Mouse (Mus musculus) hindbrain, postnatal 0 days (tissue): Measurements from ENCODE around the gene Pdia2. TPM values are rescaled to one million over a fixed set of nuclear protein-coding genes. Genes with fewer than 3 reads are reported as not detected.
A peak's percentile ranks its signal among the peaks of the same experiment; 100 is the strongest.
"Not testable (repeated sequence)": the region's sequence is repeated elsewhere in the genome, so short reads cannot be mapped to it uniquely, and the experiment has no call there.

Source experiments
- ATAC-seq: fragments of 200-750 bp; cut with Nextera tagmentation; 2 replicates; pipeline ENCODE4 v1.8.0; 2017; ENCODE audit warnings: mild to moderate bottlenecking, moderate TSS enrichment, moderate library complexity
- DNase-seq: peaks from one replicate; pipeline ENCODE4 v3.0.0-alpha.2; 2015; ENCODE audit warnings: low spot score
- H3K27ac ChIP-seq: fragments of 300-500 bp; sonication (generic); 2 replicates; pipeline ENCODE4 v1.5.1; 2014; ENCODE audit warnings: mild to moderate bottlenecking
- H3K27me3 ChIP-seq: fragments of 300-500 bp; sonication (generic); 2 replicates; pipeline ENCODE4 v1.6.1; 2014; ENCODE audit warnings: low read length, mixed read lengths; ENCODE audit not compliant: insufficient read depth
- H3K36me3 ChIP-seq: fragments of 300-500 bp; sonication (generic); 2 replicates; pipeline ENCODE4 v1.6.1; 2014; ENCODE audit warnings: low read length, mixed read lengths; ENCODE audit not compliant: insufficient read depth
- H3K4me1 ChIP-seq: fragments of 300-500 bp; sonication (generic); 2 replicates; pipeline ENCODE4 v1.6.1; 2014; ENCODE audit warnings: antibody characterized with exemption, low read length, mixed read lengths; ENCODE audit not compliant: insufficient read depth
- H3K4me2 ChIP-seq: fragments of 300-500 bp; sonication (generic); 2 replicates; pipeline ENCODE4 v1.6.1; 2014; ENCODE audit warnings: low read depth, mild to moderate bottlenecking, low read length, moderate library complexity, mixed read lengths
- H3K4me3 ChIP-seq: fragments of 300-500 bp; sonication (generic); 2 replicates; pipeline ENCODE4 v1.5.1; 2014; ENCODE audit warnings: low read length
- H3K9ac ChIP-seq: fragments of 300-500 bp; sonication (generic); replicated peaks from 2 replicates; pipeline ENCODE4 v1.6.1; 2014; ENCODE audit warnings: mild to moderate bottlenecking, low read length, moderate library complexity, mixed read lengths
- H3K9me3 ChIP-seq: fragments of 300-500 bp; sonication (generic); 2 replicates; pipeline ENCODE4 v1.6.1; 2016; ENCODE audit warnings: low read length, mixed read lengths
- CTCF ChIP-seq: IDR thresholded peaks from 2 replicates; pipeline ENCODE4 v1.5.1; 2016; ENCODE audit warnings: antibody characterized with exemption, control low read depth, low read depth
- WGBS: fragments of 180-500 bp; shearing (Covaris S2); extraction: QIAGEN DNeasy Blood & Tissue Kit; methylation state at CpG from one replicate; pipeline ENCODE4 v1.1.7; 2014; 5-methylcytosine and 5-hydroxymethylcytosine counted together
- polyA plus RNA-seq: library from polyadenylated mRNA; unstranded; fragments of >200 nt; fragmentation: Nextera tagmentation; extraction: Ambion mirVana; gene quantifications from 2 replicates; pipeline ENCODE4 v1.2.1, GENCODE M21; 2015
- total RNA-seq: library from RNA; depleted of rRNA; stranded (reverse); fragments of >200 nt; gene quantifications from 2 replicates; pipeline ENCODE4 v1.2.3, GENCODE M21; 2014

Pdia2 gene
- total and polyA plus RNA-seq, 2 experiments from 2014 or later = 0.09 TPM; not detected in 1

DNA sequence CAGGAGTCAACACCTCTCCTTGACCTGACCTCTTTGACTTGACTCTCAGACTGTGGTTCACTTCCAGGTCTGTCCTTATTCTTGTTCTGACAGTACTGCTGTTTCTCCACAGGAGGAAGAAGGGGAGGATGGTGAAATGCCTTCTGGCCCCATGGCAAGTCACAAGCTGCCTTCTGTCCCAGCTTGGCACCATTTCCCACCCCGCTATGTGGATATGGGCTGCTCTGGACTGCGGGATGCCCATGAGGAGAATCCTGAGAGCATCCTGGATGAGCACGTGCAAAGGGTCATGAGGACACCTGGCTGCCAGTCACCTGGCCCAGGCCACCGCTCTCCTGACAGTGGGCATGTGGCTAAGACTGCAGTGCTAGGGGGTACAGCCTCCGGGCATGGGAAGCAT is 11.3 kb downstream of the Pdia2 start:
- no peaks in the 10 kb centered on the region for H3K27me3 ChIP-seq
- no peaks in the 10 kb centered on the region for H3K9me3 ChIP-seq
- WGBS = 95% methylated on average over 5 of the region's 5 CpGs
- ATAC-seq (no peak), DNase-seq (no peak)
- peaks cover 62% of the 10 kb centered on the region for H3K36me3 ChIP-seq
- no peak overlapping the region for H3K9ac ChIP-seq
- no peak for TF ChIP-seq CTCF
- H3K4me3 ChIP-seq = no peak overlapping the region
- H3K4me2 ChIP-seq = no peak overlapping the region
- no peak overlapping the region for H3K27ac ChIP-seq
- H3K4me1 ChIP-seq = no peaks in the 10 kb centered on the region

DNA sequence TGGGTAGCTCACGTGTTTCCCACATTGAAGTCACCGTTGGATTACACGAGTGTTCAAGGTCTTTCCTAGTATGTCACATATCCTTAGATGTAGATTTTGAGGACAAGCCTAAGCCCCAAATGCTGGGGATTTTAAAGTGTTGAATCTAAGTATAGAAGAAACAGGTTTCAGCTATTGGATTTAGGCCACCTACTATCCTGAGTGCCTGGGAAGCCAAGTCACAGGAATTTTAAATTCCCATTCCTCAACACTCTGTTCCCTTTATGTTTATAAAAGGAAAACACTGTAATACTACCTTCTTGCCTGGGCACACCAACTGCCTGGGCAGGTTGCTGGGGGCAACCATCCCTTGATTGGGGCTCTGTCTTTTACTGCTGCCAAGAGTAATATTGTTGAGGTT is 17.7 kb downstream of the Pdia2 start:
- no peaks in the 10 kb centered on the region for H3K27me3 ChIP-seq
- H3K9me3 ChIP-seq = no peaks in the 10 kb centered on the region
- H3K36me3 ChIP-seq = peaks cover 20% of the 10 kb centered on the region
- no peak overlapping the region for H3K27ac ChIP-seq
- no peak overlapping the region for H3K4me3 ChIP-seq
- H3K4me1 ChIP-seq = no peaks in the 10 kb centered on the region
- H3K4me2 ChIP-seq = no peak overlapping the region
- 93% methylated on average over 3 of the region's 3 CpGs for WGBS
- H3K9ac ChIP-seq = no peak overlapping the region
- ATAC-seq (no peak), DNase-seq (no peak)
- no peak for TF ChIP-seq CTCF

DNA sequence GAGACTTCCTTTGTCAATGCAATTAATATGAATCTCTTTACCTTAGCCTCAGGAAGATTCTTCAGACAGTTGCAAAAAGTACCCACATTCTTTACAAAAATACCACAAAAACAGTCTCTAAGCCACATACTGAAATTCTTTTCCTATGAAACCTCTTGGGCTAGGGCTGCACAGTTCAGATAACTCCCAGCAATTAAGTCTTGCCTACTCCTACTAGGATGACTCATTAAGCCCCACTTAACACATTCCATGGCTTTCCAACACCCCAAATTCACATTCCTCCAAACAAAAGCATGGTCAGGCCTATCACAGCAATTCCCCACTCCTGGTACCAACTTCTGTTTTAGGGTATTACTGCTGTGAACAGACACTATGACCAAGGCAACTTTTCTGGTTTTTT is 20.3 kb downstream of the Pdia2 start:
- Histone ChIP-seq H3K4me1 (no peaks in the 10 kb centered on the region), H3K9me3 (no peaks in the 10 kb centered on the region), H3K36me3 (peaks cover 17% of the 10 kb centered on the region), H3K4me3 (no peak overlapping the region), H3K9ac (no peak overlapping the region), H3K27ac (no peak overlapping the region), H3K4me2 (no peak overlapping the region), H3K27me3 (no peaks in the 10 kb centered on the region)
- TF ChIP-seq CTCF = no peak
- DNase-seq = no peak
- ATAC-seq = no peak

DNA sequence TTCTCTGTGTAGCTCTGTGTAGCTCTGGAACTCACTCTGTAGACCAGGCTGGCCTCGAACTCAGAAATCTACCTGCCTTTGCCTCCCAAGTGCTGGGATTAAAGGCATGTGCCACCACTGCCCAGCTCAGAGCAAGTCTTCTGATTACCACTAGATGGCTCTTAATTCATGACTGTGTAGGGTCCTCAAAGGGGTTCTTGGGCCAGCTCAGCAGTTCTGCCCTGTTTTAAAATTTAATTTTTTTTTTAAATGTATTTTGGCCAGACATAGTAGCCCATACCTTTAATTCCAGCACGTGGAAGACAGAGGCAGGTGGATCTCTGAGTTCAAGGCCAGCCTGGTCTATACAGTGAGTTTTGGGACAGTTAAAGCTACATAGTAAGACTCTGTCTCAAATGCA is 23.6 kb downstream of the Pdia2 start:
- not testable (repeated sequence) for H3K9me3 ChIP-seq, H3K4me1 ChIP-seq, H3K36me3 ChIP-seq, ATAC-seq, DNase-seq, H3K9ac ChIP-seq, H3K27me3 ChIP-seq, H3K4me2 ChIP-seq, H3K4me3 ChIP-seq, H3K27ac ChIP-seq
- TF ChIP-seq CTCF = peak; percentile 33; the same call in 1 of the 2 replicates
- WGBS = 91% methylated on average over 2 of the region's 2 CpGs

DNA sequence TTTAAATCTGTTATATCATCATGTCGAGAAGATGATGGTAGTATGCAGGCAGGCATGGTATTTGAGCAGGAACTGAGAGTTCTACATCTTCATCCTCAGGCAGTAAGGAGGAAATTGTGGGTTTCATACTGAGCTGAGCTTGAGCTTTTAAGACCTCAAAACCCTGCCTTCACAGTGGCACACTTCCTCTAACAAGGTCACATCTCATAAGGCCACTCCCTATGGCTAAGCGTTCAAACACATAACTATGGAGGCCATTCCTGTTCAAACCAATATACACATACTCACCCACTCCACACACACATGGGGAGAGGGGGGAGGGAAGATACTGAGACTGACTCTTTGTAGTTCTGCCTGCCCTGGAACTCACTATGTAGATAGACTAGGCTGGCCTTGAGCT is 30.8 kb downstream of the Pdia2 start:
- Histone ChIP-seq H3K27ac (no peak overlapping the region), H3K9me3 (no peaks in the 10 kb centered on the region), H3K4me2 (no peak overlapping the region), H3K27me3 (no peaks in the 10 kb centered on the region), H3K4me1 (no peaks in the 10 kb centered on the region), H3K4me3 (no peak overlapping the region), H3K36me3 (no peaks in the 10 kb centered on the region), H3K9ac (no peak overlapping the region)
- TF ChIP-seq CTCF = no peak
- ATAC-seq = no peak
- no peak for DNase-seq
- 91% methylated on average over 2 of the region's 2 CpGs for WGBS

DNA sequence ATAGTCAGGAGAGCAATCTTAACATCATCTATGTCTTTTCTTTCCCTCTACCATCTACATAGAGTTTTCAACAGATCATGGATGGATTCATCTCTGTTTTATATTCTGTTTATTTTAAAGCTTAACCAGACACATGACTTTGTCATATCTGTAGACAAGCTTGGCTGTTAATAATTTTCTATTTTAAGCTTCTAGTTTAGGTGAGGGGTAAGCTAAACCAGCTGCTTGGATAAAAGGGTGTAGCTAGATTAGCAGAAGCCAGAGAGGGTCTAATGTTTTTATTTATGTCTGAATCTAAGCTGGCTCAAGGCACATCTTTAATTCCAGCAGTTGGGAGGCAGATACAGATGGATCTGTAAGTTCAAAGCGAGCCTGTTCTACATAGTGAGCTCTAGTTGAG is 36.2 kb downstream of the Pdia2 start:
- no peak for TF ChIP-seq CTCF
- no peak overlapping the region for H3K27ac ChIP-seq
- no peak overlapping the region for H3K9ac ChIP-seq
- no peak for DNase-seq
- H3K4me2 ChIP-seq = no peak overlapping the region
- no peak for ATAC-seq
- WGBS = 90% methylated on average over 1 of the region's 1 CpGs
- H3K36me3 ChIP-seq = no peaks in the 10 kb centered on the region
- H3K4me3 ChIP-seq = no peak overlapping the region
- no peaks in the 10 kb centered on the region for H3K4me1 ChIP-seq
- H3K9me3 ChIP-seq = no peaks in the 10 kb centered on the region
- no peaks in the 10 kb centered on the region for H3K27me3 ChIP-seq

DNA sequence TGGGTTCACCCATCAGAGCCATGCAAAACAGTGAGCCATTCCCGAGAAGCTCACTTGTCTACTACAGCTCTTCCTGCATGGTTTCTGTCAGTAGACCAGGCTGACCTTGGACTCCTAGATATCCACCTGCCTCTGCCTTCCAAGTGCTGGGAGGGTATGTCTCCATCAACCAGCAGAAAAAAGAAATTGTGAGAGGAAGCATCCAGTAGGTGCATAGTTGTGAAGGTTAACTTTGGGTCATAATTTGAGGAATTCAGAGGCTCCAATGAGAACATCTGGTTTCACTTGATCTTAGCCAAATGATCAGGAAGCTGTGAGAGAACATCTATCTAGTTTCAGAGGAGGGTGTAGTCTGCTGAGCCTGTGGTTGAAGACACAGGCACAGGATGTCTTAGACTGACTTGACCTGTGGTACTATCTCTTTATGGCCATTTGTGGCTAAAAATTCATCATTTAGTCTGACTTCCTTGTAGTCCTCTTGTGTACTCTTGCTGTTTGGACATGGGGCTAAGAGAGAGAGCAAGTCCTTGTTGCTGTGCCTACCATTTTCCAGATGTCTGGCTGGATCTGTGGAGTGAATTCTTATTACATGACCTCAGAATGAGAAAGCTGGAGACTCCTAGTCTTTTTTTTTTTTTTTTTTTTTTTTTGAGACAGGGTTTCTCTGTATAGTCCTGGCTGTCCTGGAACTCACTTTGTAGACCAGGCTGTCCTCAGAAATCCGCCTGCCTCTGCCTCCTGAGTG is 46.8 kb downstream of the Pdia2 start:
- no peak for TF ChIP-seq CTCF
- ATAC-seq = no peak
- Histone ChIP-seq H3K4me2 (no peak overlapping the region), H3K9me3 (no peaks in the 10 kb centered on the region), H3K4me3 (no peak overlapping the region), H3K9ac (no peak overlapping the region), H3K27ac (no peak overlapping the region), H3K36me3 (no peaks in the 10 kb centered on the region), H3K4me1 (no peaks in the 10 kb centered on the region), H3K27me3 (no peaks in the 10 kb centered on the region)
- 96% methylated on average over 2 of the region's 2 CpGs for WGBS
- DNase-seq = no peak
